Mouse (Mus musculus) liver, postnatal 0 days (tissue): ENCODE data around the gene Izumo1r.

ENCODE experiments used
- CTCF ChIP-seq: sonication (generic); IDR thresholded peaks from 2 replicates; pipeline ENCODE4 v1.5.1; 2016; ENCODE audit warnings: antibody characterized with exemption, low read depth
- EP300 ChIP-seq: IDR thresholded peaks from 2 replicates; pipeline ENCODE4 v1.6.1; 2016; ENCODE audit warnings: antibody characterized with exemption, low read depth, mild to moderate bottlenecking

DNA sequence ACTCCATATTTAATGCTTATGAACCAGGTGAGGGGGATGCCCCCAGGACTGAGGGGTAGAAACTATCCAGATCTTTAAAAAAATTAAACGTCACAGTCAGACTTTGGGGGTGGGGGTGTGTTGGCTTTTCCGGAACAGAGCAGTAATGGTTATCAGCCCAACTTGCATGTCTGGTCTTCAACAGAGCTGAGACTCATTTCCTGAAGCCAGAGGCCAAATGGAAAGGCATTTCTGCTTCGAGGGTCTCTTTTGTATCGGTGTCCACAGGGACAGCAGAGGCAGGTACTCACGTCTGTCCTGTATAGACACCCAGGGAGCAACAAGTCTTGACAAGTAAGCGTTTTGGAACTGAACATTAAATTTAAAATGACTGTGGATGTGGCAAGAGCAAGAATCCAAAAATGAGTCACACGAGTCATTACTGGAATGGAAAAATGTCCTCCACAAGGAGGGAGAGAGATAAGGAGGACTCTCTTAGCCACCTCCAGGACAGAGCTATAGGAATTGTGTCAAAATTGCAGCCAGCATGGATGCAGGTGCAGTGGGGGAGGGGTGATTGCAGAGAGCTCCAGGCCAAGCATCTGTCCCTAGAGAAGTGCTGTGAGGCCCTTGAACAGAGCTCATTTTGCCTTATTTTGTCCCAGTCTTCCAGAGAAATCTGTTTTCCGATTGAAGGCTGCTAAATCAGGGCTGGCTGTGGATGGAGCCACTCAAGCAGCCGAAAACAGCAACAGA lies 1.2 kb upstream of the Izumo1r start:
- TF ChIP-seq EP300 (no peak), CTCF (no peak)
